Mouse (Mus musculus): Measurements from ENCODE around the gene Yeats4. TPM values are rescaled to one million over a fixed set of nuclear protein-coding genes. Genes with fewer than 3 reads are reported as not detected.

Yeats4 gene
- polyA plus RNA-seq (2015; fragmentation: Nextera tagmentation; extraction: Ambion mirVana), result 82.9 and 83.3 TPM in 2 replicates

DNA sequence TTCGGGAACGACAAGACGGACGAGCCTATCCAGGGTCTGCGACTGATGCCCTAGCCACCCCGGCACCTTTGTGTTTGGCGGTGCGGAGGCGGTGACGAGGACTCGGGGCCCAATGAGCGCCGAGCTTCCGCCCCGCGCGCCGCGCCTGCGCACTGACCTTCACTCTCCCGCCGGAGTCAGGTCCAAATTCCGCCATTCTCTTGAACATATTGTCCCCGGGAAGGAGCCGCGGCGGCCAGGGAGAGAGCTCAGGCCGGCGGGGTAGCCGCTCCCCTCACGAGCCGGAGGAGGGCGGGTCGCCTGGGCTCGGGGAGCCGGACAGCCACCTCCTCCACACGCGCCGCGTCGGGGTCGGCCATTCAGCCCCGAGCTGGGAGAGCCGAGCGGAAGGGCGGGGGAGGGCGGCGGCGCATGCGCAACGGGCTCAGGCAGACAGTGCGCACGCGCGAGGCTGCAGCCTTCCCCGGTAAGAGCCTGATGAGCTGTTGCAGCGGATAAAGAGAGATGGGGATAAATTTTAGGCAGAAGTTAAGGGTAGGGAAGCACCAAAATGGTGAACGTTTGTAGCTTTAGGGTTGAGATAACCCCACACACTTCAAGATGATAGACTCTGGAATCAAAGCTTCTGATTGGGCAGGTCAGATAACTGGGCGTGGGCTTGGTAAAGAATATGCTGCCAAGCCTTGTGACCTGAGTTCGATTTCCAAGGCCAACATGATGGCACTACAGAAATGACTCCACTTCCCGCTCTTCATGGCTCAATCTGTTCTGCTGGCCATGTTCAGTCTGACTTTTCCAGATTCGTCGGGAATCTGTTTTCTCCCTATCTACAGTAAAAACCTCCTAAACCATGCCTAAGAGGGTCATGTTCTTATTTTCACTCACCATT is at the start of gene Yeats4:
TSS of gene Yeats4 (minus strand) at position 406 of the 889 bp plus-strand sequence.
- Histone ChIP-seq H3K4me3 (ENCODE audit: low read length) (peak within 1 kb of the TSS; percentile 77), H3K9me3 (ENCODE audit: control insufficient read depth, low read length) (no peaks in the 10 kb centered on the region), H3K4me1 (ENCODE audit: control insufficient read depth, insufficient read depth, low read depth, low read length) (peaks cover 10% of the 10 kb centered on the region), H3K9ac (ENCODE audit: low read depth, low read length) (peak within 1 kb of the TSS; percentile 92), H3K27ac (ENCODE audit: low read depth, low read length) (peak within 1 kb of the TSS; percentile 100), H3K4me2 (ENCODE audit: low read length) (peak within 1 kb of the TSS; percentile 89), H3K27me3 (replicated peaks; ENCODE audit: control insufficient read depth, insufficient read depth, low read length) (no peaks in the 10 kb centered on the region), H3K36me3 (ENCODE audit: control insufficient read depth, insufficient read depth, low read length) (peaks cover 17% of the 10 kb centered on the region)
- 1% methylated on average over 59 of the region's 63 CpGs for WGBS
- ATAC-seq, result peak; percentile 96

DNA sequence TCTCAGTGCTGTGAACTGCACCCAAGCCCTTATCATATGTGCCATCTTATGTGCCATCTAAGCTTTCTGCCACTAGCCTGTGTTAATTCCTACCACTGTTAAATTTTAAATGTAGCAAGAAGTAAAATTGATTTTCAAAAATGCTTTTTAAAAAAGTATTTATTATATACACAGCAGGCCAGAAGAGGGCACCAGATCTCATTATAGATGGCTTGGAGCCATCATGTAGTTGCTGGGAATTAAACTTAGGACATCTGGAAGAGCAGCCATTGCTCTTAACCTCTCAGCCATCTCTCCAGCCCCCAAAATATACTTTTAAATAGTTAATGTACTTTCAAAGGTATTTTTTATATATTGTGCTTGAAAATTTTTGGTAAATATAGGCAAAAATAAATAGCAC is 47.7 kb upstream of the Yeats4 start:
- no peak overlapping the region for H3K4me3 ChIP-seq (ENCODE audit: low read length)
- no peaks in the 10 kb centered on the region for H3K9me3 ChIP-seq (ENCODE audit: control insufficient read depth, low read length)
- H3K4me1 ChIP-seq (ENCODE audit: control insufficient read depth, insufficient read depth, low read depth, low read length), result no peaks in the 10 kb centered on the region
- H3K4me2 ChIP-seq (ENCODE audit: low read length), result no peak overlapping the region
- no peaks in the 10 kb centered on the region for H3K27me3 ChIP-seq (replicated peaks; ENCODE audit: control insufficient read depth, insufficient read depth, low read length)
- H3K27ac ChIP-seq (ENCODE audit: low read depth, low read length), result no peak overlapping the region
- no peaks in the 10 kb centered on the region for H3K36me3 ChIP-seq (ENCODE audit: control insufficient read depth, insufficient read depth, low read length)
- no peak overlapping the region for H3K9ac ChIP-seq (ENCODE audit: low read depth, low read length)
- no peak for ATAC-seq

DNA sequence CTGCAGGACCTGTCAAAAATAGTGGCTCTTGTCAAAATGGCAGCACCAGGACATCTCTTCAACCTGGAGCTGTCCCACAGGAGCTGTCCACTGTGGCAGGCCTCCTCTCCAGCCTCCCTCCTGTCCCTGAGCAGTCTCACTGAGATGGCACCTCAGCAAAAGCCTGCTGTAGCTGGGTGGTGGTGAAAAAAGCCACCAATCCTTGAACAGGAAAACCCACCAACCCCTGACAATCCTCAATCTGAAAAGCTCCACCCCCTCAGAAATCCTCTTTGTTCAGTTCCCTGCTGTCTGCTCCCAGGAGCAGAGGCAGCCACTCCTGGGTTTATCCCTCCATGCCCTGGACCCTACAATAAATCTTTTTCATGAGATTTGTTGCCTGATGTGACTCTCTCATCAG is 35.6 kb upstream of the Yeats4 start:
- no peaks in the 10 kb centered on the region for H3K36me3 ChIP-seq (ENCODE audit: control insufficient read depth, insufficient read depth, low read length)
- no peak for ATAC-seq
- H3K27me3 ChIP-seq (replicated peaks; ENCODE audit: control insufficient read depth, insufficient read depth, low read length), result no peaks in the 10 kb centered on the region
- no peak overlapping the region for H3K4me2 ChIP-seq (ENCODE audit: low read length)
- no peak overlapping the region for H3K4me3 ChIP-seq (ENCODE audit: low read length)
- H3K9me3 ChIP-seq (ENCODE audit: control insufficient read depth, low read length), result peaks cover 2% of the 10 kb centered on the region; the same call in 1 of the 2 replicates
- no peaks in the 10 kb centered on the region for H3K4me1 ChIP-seq (ENCODE audit: control insufficient read depth, insufficient read depth, low read depth, low read length)
- no peak overlapping the region for H3K27ac ChIP-seq (ENCODE audit: low read depth, low read length)
- H3K9ac ChIP-seq (ENCODE audit: low read depth, low read length), result no peak overlapping the region

DNA sequence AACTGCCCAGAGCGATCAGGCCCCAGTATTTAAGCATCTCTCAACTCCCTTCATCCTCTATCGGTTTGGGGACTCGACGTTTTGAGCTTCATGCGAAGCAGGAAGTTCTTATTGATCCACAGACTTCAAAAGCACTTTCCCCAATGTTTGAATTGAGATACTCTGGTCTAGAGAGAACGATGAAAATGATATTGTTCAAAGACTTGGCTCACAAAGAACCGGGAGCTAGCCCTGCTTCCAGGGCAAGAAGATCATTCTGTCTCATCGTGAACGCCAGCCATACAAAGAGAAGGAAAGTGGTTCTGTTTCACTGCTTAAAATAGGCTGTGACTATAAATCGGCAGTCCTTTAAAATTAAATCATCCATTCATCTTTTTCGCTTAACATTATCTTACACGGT is 14.3 kb upstream of the Yeats4 start, which contains the start of gene 9530003J23Rik:
TSS of gene 9530003J23Rik (minus strand) at position 101 of the 400 bp plus-strand sequence.
- no peak for ATAC-seq
- H3K4me1 ChIP-seq (ENCODE audit: control insufficient read depth, insufficient read depth, low read depth, low read length), result no peaks in the 10 kb centered on the region

DNA sequence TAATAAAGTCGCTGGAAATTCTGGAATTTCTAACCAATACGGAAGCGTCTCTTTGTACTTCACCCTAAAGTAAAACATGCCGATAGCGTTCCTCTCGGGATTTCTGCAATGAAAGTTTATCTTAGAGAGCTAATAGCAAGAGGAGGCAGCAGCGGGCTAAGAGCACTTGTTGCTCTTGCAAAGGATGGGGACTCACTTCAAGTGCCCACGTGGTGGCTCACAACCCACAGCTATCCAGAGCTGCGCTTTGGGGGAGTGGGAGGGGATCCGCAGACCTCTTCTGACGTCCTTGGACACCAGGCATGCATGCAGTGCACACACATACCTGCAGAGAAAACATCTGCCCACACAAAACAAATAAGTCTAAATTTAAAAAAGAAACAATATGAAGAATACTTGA is 11.6 kb upstream of the Yeats4 start:
- Histone ChIP-seq H3K36me3 (ENCODE audit: control insufficient read depth, insufficient read depth, low read length) (no peaks in the 10 kb centered on the region), H3K4me1 (ENCODE audit: control insufficient read depth, insufficient read depth, low read depth, low read length) (no peaks in the 10 kb centered on the region), H3K9me3 (ENCODE audit: control insufficient read depth, low read length) (no peaks in the 10 kb centered on the region), H3K4me2 (ENCODE audit: low read length) (no peak overlapping the region), H3K4me3 (ENCODE audit: low read length) (no peak overlapping the region), H3K27ac (ENCODE audit: low read depth, low read length) (no peak overlapping the region), H3K27me3 (replicated peaks; ENCODE audit: control insufficient read depth, insufficient read depth, low read length) (no peaks in the 10 kb centered on the region), H3K9ac (ENCODE audit: low read depth, low read length) (no peak overlapping the region)
- no peak for ATAC-seq
- 63% methylated on average over 11 of the region's 11 CpGs for WGBS

More for the DNA sequence above, 14.3 kb upstream of the Yeats4 start, which contains the start of gene 9530003J23Rik:
- H3K36me3 ChIP-seq (ENCODE audit: control insufficient read depth, insufficient read depth, low read length), result no peaks in the 10 kb centered on the region
- H3K9me3 ChIP-seq (ENCODE audit: control insufficient read depth, low read length), result no peaks in the 10 kb centered on the region
- no peak within 1 kb of the TSS for H3K4me3 ChIP-seq (ENCODE audit: low read length)
- no peak within 1 kb of the TSS for H3K9ac ChIP-seq (ENCODE audit: low read depth, low read length)
- WGBS, result 88% methylated on average over 12 of the region's 12 CpGs
- H3K4me2 ChIP-seq (ENCODE audit: low read length), result no peak within 1 kb of the TSS
- H3K27ac ChIP-seq (ENCODE audit: low read depth, low read length), result no peak within 1 kb of the TSS
- no peaks in the 10 kb centered on the region for H3K27me3 ChIP-seq (replicated peaks; ENCODE audit: control insufficient read depth, insufficient read depth, low read length)

DNA sequence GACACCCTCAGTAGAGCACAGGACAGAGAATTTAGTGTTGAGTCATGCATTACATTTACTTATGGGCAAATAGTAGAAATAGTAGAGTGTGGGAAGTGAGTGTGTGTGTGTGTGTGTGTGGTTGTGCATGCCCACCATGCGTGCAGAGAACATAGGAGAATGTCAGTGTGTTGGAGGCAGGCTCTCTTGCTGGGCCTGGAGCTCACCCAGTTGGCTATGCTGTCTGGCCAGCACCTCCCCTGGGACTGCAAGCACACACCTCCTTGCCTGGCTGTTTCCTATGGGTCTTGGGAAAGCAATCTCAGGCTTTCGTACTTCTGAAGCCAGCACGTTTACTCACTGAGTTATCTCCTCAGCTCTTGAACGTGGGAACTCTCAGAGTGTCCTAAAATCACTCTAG is 10.5 kb upstream of the Yeats4 start:
- no peak overlapping the region for H3K4me2 ChIP-seq (ENCODE audit: low read length)
- H3K36me3 ChIP-seq (ENCODE audit: control insufficient read depth, insufficient read depth, low read length), result no peaks in the 10 kb centered on the region
- H3K9ac ChIP-seq (ENCODE audit: low read depth, low read length), result no peak overlapping the region
- no peak for ATAC-seq
- H3K4me3 ChIP-seq (ENCODE audit: low read length), result no peak overlapping the region
- H3K4me1 ChIP-seq (ENCODE audit: control insufficient read depth, insufficient read depth, low read depth, low read length), result no peaks in the 10 kb centered on the region
- 76% methylated on average over 4 of the region's 4 CpGs for WGBS
- no peaks in the 10 kb centered on the region for H3K9me3 ChIP-seq (ENCODE audit: control insufficient read depth, low read length)
- no peaks in the 10 kb centered on the region for H3K27me3 ChIP-seq (replicated peaks; ENCODE audit: control insufficient read depth, insufficient read depth, low read length)
- no peak overlapping the region for H3K27ac ChIP-seq (ENCODE audit: low read depth, low read length)

DNA sequence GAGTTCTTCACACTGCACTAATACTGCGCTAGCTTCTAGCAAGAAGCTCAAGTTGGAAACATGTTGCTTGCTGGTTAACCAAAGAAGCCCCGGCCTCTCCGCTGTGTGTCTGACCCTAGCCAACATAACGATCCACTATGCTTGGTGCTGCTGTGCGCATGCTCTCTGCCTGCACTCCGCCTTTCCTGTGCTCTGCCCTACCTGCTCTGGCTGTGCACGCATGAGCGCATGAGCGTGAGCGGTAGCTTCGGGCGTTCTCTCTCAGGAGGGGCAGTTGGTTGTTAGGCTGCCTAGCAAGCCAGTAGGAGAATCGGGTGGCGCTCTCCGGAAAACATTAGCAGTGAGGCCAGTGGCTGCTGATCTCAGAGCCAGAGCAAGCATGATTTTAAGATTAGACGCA is 5.5 kb upstream of the Yeats4 start:
- Histone ChIP-seq H3K4me2 (ENCODE audit: low read length) (peak overlapping the region; percentile 5), H3K4me3 (ENCODE audit: low read length) (no peak overlapping the region), H3K4me1 (ENCODE audit: control insufficient read depth, insufficient read depth, low read depth, low read length) (no peaks in the 10 kb centered on the region), H3K9ac (ENCODE audit: low read depth, low read length) (no peak overlapping the region), H3K36me3 (ENCODE audit: control insufficient read depth, insufficient read depth, low read length) (no peaks in the 10 kb centered on the region), H3K27me3 (replicated peaks; ENCODE audit: control insufficient read depth, insufficient read depth, low read length) (no peaks in the 10 kb centered on the region), H3K9me3 (ENCODE audit: control insufficient read depth, low read length) (no peaks in the 10 kb centered on the region), H3K27ac (ENCODE audit: low read depth, low read length) (no peak overlapping the region)
- ATAC-seq, result no peak
- WGBS, result 72% methylated on average over 16 of the region's 16 CpGs

DNA sequence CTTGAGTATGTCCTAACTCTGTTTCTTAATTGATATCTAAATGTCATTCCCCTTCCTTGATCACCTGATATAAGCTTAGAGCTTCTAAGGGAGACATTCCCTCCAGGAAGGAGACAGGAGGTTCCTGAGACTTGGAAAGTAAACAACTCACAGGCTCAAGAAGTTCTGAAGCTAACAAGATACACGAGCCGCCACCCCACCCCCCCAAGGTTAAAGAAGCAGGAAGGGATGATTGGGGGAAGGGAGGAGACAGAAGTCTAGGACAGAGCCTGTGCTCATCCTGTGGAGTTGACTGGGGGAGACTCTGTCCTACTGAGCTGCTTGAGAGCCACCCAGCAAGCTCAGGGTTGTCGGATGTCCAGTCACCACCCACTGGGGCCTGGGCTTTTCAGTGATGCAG is 1.7 kb upstream of the Yeats4 start:
- peaks cover 10% of the 10 kb centered on the region for H3K4me1 ChIP-seq (ENCODE audit: control insufficient read depth, insufficient read depth, low read depth, low read length)
- WGBS, result 89% methylated on average over 3 of the region's 3 CpGs
- H3K4me2 ChIP-seq (ENCODE audit: low read length), result no peak overlapping the region
- H3K4me3 ChIP-seq (ENCODE audit: low read length), result no peak overlapping the region
- H3K9me3 ChIP-seq (ENCODE audit: control insufficient read depth, low read length), result no peaks in the 10 kb centered on the region
- H3K27ac ChIP-seq (ENCODE audit: low read depth, low read length), result no peak overlapping the region
- H3K27me3 ChIP-seq (replicated peaks; ENCODE audit: control insufficient read depth, insufficient read depth, low read length), result no peaks in the 10 kb centered on the region
- H3K36me3 ChIP-seq (ENCODE audit: control insufficient read depth, insufficient read depth, low read length), result peaks cover 4% of the 10 kb centered on the region
- no peak for ATAC-seq
- no peak overlapping the region for H3K9ac ChIP-seq (ENCODE audit: low read depth, low read length)

DNA sequence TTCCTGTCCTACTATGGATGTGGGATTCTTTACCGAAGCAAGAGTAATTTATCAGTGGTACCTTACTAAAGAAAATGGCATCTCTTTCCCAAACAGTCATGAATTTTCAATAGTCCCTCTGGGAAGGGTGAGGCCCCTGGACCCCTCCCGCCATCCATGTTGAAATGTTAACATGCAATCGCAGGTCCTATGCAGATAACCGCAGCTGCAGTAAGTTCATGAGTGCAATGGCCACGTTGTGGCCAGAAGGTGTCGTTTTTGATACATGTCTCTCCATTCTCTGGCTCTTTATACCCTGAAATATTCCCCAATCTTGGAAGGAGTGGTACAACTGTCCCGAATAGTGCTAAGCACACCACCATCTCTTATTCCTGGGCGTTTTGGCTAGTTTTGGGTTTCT is 787 bp upstream of the Yeats4 start:
- H3K27ac ChIP-seq (ENCODE audit: low read depth, low read length), result no peak overlapping the region
- no peaks in the 10 kb centered on the region for H3K9me3 ChIP-seq (ENCODE audit: control insufficient read depth, low read length)
- no peak for ATAC-seq

More for the DNA sequence above, 787 bp upstream of the Yeats4 start:
- H3K4me2 ChIP-seq (ENCODE audit: low read length), result peak overlapping the region; percentile 52
- peaks cover 10% of the 10 kb centered on the region for H3K4me1 ChIP-seq (ENCODE audit: control insufficient read depth, insufficient read depth, low read depth, low read length)
- peak overlapping the region; percentile 77 for H3K4me3 ChIP-seq (ENCODE audit: low read length)
- WGBS, result 60% methylated on average over 8 of the region's 8 CpGs
- H3K27me3 ChIP-seq (replicated peaks; ENCODE audit: control insufficient read depth, insufficient read depth, low read length), result no peaks in the 10 kb centered on the region
- peaks cover 11% of the 10 kb centered on the region for H3K36me3 ChIP-seq (ENCODE audit: control insufficient read depth, insufficient read depth, low read length)
- H3K9ac ChIP-seq (ENCODE audit: low read depth, low read length), result no peak overlapping the region; the same call in 1 of the 2 replicates
